Mouse (Mus musculus) spleen, postnatal 10 days (tissue): ENCODE measurements at regions not wholly inside any gene's neighbourhood (a gene's known extent, or its start where the extent isn't known, plus 50 kb on each side); places are given as distances from the start of the nearest gene placed in this dataset.

Experiments used
- DNase-seq, 2 experiments: peaks; one replicate each; pipeline ENCODE4 v3.0.0; 2021 to 2022; ENCODE audit warnings: low spot score in 2 of 2

- no peak for DNase-seq
These were observed 541.2 kb downstream of the Grxcr1 start for GRCm38 (mm10) chr5:68572816-68573215.

GRCm38 (mm10) chr5:68575827-68576226 is 544.2 kb downstream of the Grxcr1 start:
- DNase-seq = no peak

GRCm38 (mm10) chr5:68578496-68578895 is 546.9 kb downstream of the Grxcr1 start:
- no peak for DNase-seq

GRCm38 (mm10) chr5:68592423-68592822 is 560.8 kb downstream of the Grxcr1 start:
- DNase-seq = no peak

GRCm38 (mm10) chr5:68618451-68618850 is 586.8 kb downstream of the Grxcr1 start:
- no peak for DNase-seq

GRCm38 (mm10) chr5:68635400-68635799 is 603.8 kb downstream of the Grxcr1 start:
- DNase-seq = no peak

GRCm38 (mm10) chr5:68672834-68673233 is 641.2 kb downstream of the Grxcr1 start:
- no peak for DNase-seq

GRCm38 (mm10) chr5:68701342-68701741 is 640.1 kb downstream of the Kctd8 start:
- no peak for DNase-seq

GRCm38 (mm10) chr5:68705411-68706080 is 635.9 kb downstream of the Kctd8 start:
- DNase-seq = no peak

- no peak for DNase-seq
These were observed 614.7 kb downstream of the Kctd8 start for GRCm38 (mm10) chr5:68726733-68727132.

- peak in 1 of 2 experiments; percentile 43 for DNase-seq
These were observed 606.3 kb downstream of the Kctd8 start for GRCm38 (mm10) chr5:68735186-68735585.

- no peak for DNase-seq
These were observed 591.0 kb downstream of the Kctd8 start for GRCm38 (mm10) chr5:68750499-68750898.

GRCm38 (mm10) chr5:68753025-68753424 is 588.5 kb downstream of the Kctd8 start:
- DNase-seq = no peak
